Mouse (Mus musculus): ENCODE data around the gene Pgrmc1.

DNA sequence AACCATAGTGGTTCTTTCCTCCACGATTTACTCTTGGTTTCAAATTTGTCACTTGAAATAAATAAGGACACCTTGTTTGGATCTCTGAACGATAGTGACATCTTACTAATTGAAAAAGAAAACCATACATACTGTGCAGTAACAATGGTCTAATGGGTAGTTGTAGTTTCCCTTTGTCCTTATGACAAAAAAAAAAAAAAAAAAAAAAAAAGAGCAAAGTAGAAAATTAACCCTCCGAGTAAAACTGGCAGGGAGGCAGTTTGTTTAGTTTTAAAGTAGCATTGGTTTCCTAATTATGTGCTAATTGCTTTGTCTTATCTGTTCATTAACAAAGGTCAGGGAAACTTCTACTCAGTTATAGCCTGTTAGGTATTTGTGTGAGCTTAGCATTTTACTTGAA, 35.9 kb upstream of the Pgrmc1 start:
- TF ChIP-seq POLR2A (IDR thresholded peaks at IDR 0.05; ENCODE audit: low read depth, low read length), result no peak
- no peak for TF ChIP-seq CTCF (IDR thresholded peaks at IDR 0.05; ENCODE audit: extremely low read depth, insufficient read depth, insufficient read length, insufficient replicate concordance)
